Mouse (Mus musculus): Measurements from ENCODE around the gene Dhcr7. TPM values are rescaled to one million over a fixed set of nuclear protein-coding genes. Genes with fewer than 3 reads are reported as not detected.

Gene Dhcr7
- polyA plus RNA-seq, 1 experiment: 86.7 TPM

DNA sequence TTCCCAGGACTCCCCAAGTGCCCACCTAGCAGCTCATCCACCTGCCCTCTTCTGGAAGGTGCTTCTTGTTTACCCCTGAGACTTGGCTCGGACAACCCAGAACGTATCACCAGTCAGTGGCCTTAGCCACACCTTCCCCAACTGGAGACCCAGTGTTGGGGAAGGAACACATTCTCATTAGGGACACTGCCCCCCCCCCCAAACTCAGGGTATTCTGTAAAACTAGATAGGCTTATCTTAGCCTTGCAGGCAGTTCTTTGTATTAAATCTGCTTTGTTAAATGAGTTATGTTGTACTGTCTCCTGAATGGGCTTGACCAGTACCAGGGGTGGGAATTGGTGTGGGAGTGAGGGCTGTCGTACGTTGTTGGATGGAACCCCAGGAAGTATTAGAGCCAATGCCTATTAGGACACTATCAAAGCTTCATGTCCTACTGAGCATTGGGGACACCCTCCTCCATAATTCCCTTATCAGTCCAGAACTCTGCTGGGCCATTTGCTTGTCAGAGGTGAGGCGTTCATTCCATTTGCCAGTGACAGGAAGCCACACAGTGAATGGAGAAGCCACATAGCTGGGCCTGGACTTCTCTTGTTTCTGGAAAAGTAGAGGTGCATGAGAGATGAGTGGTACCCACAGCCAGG is 25.3 kb downstream of the Dhcr7 start:
- no peaks in the 10 kb centered on the region for H3K4me1 ChIP-seq (ENCODE audit: control insufficient read depth, insufficient read depth, low read length)
- no peak overlapping the region for H3K4me3 ChIP-seq (replicated peaks; ENCODE audit: extremely low read depth, low read depth, low read length)
- WGBS: 82% methylated on average over 5 of the region's 5 CpGs
- no peak for DNase-seq
- TF ChIP-seq POLR2A (IDR thresholded peaks at IDR 0.05; ENCODE audit: borderline replicate concordance, extremely low read depth, low read depth, low read length): no peak
- TF ChIP-seq CTCF (IDR thresholded peaks at IDR 0.05; ENCODE audit: insufficient read depth, low read length): no peak

DNA sequence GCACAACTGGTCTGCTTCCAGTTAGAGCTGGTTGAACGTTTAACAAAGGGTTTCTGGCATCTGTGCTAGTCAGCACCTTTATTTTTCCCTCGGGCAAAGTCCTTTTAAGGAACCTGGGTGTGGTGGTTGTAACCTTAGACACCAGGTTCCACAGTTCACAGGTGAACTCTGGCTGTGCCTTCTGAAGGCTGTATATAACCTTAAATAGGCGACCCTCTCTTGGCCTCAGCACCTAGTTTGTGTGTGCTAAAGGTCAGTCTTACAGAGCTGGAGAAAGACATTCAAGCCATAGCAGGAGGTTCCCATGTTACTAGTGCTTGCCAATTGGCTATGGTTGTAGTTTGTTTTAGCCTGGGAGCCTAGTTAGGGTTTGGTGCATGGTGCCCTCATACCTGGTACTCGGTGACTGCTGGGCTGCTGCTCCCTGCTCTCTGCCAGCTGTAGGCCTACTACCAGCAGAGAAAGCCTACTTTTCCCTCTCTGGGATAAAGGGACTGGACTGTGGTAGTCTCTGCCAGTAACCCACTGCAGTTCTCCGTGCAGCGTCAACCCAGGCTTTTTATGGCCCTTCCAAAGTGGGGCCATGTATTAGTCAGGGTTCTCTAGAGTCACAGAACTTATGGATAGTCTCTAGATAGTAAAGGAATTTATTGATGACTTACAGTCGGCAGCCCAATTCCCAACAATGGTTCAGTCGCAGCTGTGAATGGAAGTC is 26.0 kb downstream of the Dhcr7 start:
- TF ChIP-seq POLR2A (IDR thresholded peaks at IDR 0.05; ENCODE audit: borderline replicate concordance, extremely low read depth, low read depth, low read length) (no peak), CTCF (IDR thresholded peaks at IDR 0.05; ENCODE audit: insufficient read depth, low read length) (no peak)
- no peak for DNase-seq
- no peaks in the 10 kb centered on the region for H3K4me1 ChIP-seq (ENCODE audit: control insufficient read depth, insufficient read depth, low read length)
- H3K4me3 ChIP-seq (replicated peaks; ENCODE audit: extremely low read depth, low read depth, low read length): no peak overlapping the region
- 90% methylated on average over 7 of the region's 8 CpGs for WGBS

- no peak for DNase-seq
- WGBS: 71% methylated on average over 2 of the region's 2 CpGs
- TF ChIP-seq CTCF (IDR thresholded peaks at IDR 0.05; ENCODE audit: insufficient read depth, low read length): no peak
- no peak for TF ChIP-seq POLR2A (IDR thresholded peaks at IDR 0.05; ENCODE audit: borderline replicate concordance, extremely low read depth, low read depth, low read length)
Measured at GRCm38 (mm10) chr7:143866538-143866937, 43.6 kb downstream of the Dhcr7 start, which contains the start of gene Gm498. TSS of gene Gm498 (plus strand) at chr7:143866838.

DNA sequence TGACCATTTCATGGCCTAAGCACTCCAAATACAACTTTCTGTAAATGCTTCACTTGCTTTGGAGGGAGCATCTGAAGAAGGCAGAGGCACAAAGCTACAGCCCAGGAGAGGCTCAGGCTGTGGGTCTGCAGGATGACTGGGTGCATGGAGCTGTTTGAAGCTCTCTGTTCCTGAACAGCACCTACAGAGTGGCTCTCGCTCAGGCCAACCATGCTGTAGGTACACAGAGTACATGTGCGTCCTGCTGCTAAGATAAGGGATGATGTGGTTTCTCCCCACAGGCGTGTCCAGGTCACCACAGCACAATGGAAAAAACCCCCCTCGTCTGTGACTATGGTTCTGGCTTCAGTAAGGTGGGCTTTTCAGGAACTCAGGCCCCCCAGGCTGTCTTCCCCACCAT is 45.9 kb downstream of the Dhcr7 start:
- TF ChIP-seq CTCF (IDR thresholded peaks at IDR 0.05; ENCODE audit: insufficient read depth, low read length): no peak
- TF ChIP-seq POLR2A (IDR thresholded peaks at IDR 0.05; ENCODE audit: borderline replicate concordance, extremely low read depth, low read depth, low read length): no peak
- WGBS: 63% methylated on average over 4 of the region's 4 CpGs
- Histone ChIP-seq H3K4me3 (replicated peaks; ENCODE audit: extremely low read depth, low read depth, low read length) (no peak overlapping the region), H3K4me1 (ENCODE audit: control insufficient read depth, insufficient read depth, low read length) (no peaks in the 10 kb centered on the region)
- no peak for DNase-seq

More at GRCm38 (mm10) chr7:143866538-143866937, 43.6 kb downstream of the Dhcr7 start, which contains the start of gene Gm498:
- Histone ChIP-seq H3K4me1 (ENCODE audit: control insufficient read depth, insufficient read depth, low read length) (no peaks in the 10 kb centered on the region), H3K4me3 (replicated peaks; ENCODE audit: extremely low read depth, low read depth, low read length) (no peak within 1 kb of the TSS)

DNA sequence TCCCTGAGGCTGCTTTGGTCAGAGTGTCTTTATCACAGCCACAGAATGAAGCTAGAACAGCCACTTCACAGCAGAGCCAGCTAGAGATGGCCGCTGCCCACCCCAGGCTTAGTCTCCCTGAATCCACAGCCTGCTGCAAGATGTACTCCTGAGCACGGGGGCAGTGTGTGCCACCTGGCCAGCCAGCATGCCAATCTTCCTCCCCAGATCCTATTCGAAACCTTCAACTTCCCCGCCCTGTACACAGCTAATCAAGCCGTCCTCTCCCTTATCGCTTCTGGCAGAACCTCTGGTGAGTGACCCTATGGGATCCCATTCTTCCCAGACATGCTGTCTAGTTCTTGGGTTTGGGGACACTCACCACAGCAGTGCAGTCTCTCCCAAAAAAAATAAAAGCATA is 60.8 kb downstream of the Dhcr7 start:
- no peak for DNase-seq
- 66% methylated on average over 6 of the region's 6 CpGs for WGBS
- Histone ChIP-seq H3K4me3 (replicated peaks; ENCODE audit: extremely low read depth, low read depth, low read length) (no peak overlapping the region), H3K4me1 (ENCODE audit: control insufficient read depth, insufficient read depth, low read length) (no peaks in the 10 kb centered on the region)
- TF ChIP-seq POLR2A (IDR thresholded peaks at IDR 0.05; ENCODE audit: borderline replicate concordance, extremely low read depth, low read depth, low read length): no peak
- TF ChIP-seq CTCF (IDR thresholded peaks at IDR 0.05; ENCODE audit: insufficient read depth, low read length): no peak

- no peak overlapping the region for H3K4me3 ChIP-seq (replicated peaks; ENCODE audit: extremely low read depth, low read depth, low read length)
- no peak for DNase-seq
- WGBS: 80% methylated on average over 2 of the region's 2 CpGs
- H3K4me1 ChIP-seq (ENCODE audit: control insufficient read depth, insufficient read depth, low read length): no peaks in the 10 kb centered on the region
- TF ChIP-seq CTCF (IDR thresholded peaks at IDR 0.05; ENCODE audit: insufficient read depth, low read length) (no peak), POLR2A (IDR thresholded peaks at IDR 0.05; ENCODE audit: borderline replicate concordance, extremely low read depth, low read depth, low read length) (no peak)
Measured at GRCm38 (mm10) chr7:143891146-143891545, 68.2 kb downstream of the Dhcr7 start.

DNA sequence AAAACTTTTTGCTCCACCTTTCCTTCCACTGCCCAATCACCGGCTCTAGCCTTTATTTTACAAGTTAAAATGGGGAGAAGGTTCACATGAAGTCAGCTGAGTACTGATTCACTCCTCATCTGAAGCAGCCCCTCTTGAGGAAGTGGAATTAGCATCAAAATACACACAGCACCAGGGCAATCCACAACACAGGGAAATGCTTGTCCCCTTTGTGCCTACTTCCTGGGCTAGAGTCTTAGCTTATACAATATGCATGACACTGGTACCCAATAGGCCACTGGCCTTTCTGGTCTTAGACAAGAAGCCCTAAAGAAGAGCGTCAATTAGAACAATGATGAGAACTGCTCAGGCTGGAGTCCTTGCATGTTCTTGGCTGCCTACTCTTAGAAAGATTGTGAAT is 69.4 kb downstream of the Dhcr7 start:
- no peak for DNase-seq
- TF ChIP-seq CTCF (IDR thresholded peaks at IDR 0.05; ENCODE audit: insufficient read depth, low read length) (no peak), POLR2A (IDR thresholded peaks at IDR 0.05; ENCODE audit: borderline replicate concordance, extremely low read depth, low read depth, low read length) (no peak)
- no peak overlapping the region for H3K4me3 ChIP-seq (replicated peaks; ENCODE audit: extremely low read depth, low read depth, low read length)
- 66% methylated on average over 2 of the region's 2 CpGs for WGBS
- no peaks in the 10 kb centered on the region for H3K4me1 ChIP-seq (ENCODE audit: control insufficient read depth, insufficient read depth, low read length)

Other genes starting within 250 kb of the Dhcr7 start
- 14.4 and 17.1 TPM in 2 replicates for gene Cars, start 223.1 kb upstream of the Dhcr7 start, polyA plus RNA-seq (2012; rRNA removed)
- 0.76 and 1.8 TPM in 2 replicates for gene Tnfrsf26, start 194.4 kb upstream of the Dhcr7 start, polyA plus RNA-seq (2012; rRNA removed)
- 5.7 and 6.5 TPM in 2 replicates for gene Tnfrsf22, start 173.5 kb upstream of the Dhcr7 start, polyA plus RNA-seq (2012; rRNA removed)
- gene Tnfrsf23, start 137.3 kb upstream of the Dhcr7 start, polyA plus RNA-seq (2012; rRNA removed): 3.0 and 5.3 TPM in 2 replicates
- 103 and 125 TPM in 2 replicates for gene Osbpl5, start 66.2 kb upstream of the Dhcr7 start, polyA plus RNA-seq (2012; rRNA removed)
- gene Mrgprg, start 56.2 kb upstream of the Dhcr7 start, polyA plus RNA-seq (2012; rRNA removed): not detected in 2 replicates
- 2.2 and 3.2 TPM in 2 replicates for gene Mrgpre, start 38.6 kb upstream of the Dhcr7 start, polyA plus RNA-seq (2012; rRNA removed)
- 9.9 and 10.7 TPM in 2 replicates for gene Nadsyn1, start 296 bp upstream of the Dhcr7 start, polyA plus RNA-seq (2012; rRNA removed)
- not detected in 2 replicates for gene Gm498, start 43.7 kb downstream of the Dhcr7 start, polyA plus RNA-seq (2012; rRNA removed)
- gene Shank2, start 178.8 kb downstream of the Dhcr7 start, polyA plus RNA-seq (2012; rRNA removed): 3.4 and 3.5 TPM in 2 replicates

Data from lung, adult 2 months (tissue).